Mouse (Mus musculus): ENCODE data around the gene Lrriq1.

Gene Lrriq1

DNA sequence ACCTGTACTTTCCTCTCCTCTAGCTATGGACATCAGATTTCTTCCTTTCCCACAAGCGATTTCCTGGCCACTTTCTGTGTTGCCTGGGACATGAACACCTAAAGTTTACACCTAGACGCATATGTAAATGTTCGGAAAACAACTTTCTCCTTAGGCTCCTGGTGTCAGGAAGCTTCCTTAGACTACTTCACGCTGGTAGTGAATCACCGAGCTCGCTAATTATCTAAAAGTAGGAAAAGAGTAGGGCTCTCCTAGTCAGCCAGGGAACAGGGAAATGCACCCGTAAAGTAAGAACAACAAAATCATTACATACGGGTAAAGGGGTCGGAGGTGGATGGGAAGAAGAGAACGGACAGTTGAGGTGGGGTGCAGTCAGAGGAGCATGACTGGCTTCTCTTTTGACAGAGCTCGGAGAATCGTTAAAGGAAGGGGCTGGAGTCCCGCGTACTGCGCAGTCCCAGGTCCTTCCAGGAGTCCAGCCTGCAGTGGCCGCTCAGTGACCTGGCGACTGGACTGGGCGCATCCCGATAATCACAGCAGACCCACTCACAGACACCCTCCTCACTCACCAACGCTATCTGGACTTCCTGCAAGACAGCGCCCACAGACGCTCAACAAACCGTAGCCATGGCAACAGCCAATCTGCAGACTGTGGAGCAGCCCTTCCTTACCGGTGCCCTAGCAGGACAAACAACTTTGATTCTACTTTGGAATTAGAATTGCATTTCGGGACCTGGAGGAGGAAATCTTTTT, at the start of gene Lrriq1:
Lrriq1 (minus strand) TSS at position 616 of the 753 bp plus-strand sequence.
- DNase-seq (ENCODE audit: low spot score): peak; percentile 50

DNA sequence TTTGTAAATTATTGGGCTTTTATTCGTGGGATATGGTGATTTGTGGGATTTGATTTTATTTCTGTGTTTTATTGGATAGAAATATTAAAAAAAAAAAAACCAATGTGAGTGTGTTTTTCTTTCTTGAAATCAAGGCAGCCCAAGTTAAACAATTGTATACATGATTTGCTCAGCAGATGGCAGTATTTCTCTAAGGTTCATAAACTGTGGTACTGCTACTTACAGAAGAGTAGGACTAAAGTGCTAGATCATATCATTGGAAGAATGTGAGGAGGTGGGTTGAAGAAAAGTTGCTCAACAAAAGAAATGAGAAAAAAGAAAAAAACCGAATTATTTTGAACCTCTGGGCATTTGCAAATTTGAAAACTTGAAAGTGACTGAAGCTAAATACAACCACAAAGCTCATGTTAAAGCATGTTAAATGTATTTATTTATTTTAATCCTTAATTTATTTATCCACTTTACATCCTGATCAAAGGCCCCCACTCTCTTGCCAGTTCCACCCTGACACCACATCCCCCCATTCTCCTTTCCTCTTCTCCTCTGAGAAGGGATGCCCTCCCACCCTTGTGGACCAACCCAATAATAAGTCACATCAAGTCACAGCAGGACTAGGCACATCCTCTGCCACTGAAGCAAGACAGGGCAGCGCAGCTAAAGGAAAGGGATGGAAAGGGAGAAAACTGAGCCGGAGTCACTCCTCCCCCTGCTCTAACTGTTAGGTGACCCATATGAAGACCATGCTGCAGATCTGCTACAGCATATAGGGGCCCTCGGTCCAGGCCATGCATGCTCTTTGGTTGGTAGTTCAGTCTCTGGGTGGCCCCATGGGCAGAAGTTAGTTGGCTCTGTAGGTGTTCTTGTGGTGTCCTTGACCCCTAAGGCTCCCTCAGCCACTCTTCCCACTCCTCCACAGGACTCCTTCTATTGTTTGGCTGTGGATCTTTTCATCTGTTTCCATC, 18.0 kb upstream of the Lrriq1 start:
- DNase-seq (ENCODE audit: low spot score): no peak

DNA sequence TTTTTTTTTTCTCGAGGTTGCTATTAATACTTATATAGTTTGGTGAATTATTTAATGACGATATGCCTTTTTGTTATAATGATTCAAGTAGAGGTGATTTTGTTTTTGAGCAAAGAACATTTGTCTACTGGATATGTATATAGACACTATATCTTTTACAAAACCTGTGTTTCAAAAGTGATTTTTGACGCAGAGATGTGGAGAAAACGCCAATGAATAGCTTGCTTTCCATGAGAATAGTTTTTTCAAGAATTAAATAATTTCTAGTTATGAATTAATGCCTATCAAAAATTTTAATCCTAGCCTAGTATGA, 294 bp upstream of the Lrriq1 start:
- no peak for DNase-seq (ENCODE audit: low spot score)

DNA sequence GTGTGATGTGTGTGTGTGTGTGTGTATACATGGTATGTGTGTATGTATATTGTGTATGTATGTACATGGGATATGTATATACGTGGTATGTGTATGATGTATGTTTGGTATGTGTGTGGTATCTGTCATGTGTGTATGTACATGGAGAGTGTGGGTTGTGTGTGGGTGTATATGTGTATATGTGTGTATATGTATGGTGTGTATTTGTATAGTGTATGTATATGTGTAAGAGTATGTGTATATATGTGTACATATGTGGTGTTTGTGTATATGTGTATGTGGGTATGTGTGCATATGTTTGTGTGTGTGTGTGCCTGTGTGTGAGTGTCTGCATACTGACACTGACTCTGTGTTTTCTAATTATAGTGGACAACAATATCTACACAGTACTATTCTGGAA, 9.5 kb downstream of the Lrriq1 start:
- no peak for DNase-seq (ENCODE audit: low spot score)

DNA sequence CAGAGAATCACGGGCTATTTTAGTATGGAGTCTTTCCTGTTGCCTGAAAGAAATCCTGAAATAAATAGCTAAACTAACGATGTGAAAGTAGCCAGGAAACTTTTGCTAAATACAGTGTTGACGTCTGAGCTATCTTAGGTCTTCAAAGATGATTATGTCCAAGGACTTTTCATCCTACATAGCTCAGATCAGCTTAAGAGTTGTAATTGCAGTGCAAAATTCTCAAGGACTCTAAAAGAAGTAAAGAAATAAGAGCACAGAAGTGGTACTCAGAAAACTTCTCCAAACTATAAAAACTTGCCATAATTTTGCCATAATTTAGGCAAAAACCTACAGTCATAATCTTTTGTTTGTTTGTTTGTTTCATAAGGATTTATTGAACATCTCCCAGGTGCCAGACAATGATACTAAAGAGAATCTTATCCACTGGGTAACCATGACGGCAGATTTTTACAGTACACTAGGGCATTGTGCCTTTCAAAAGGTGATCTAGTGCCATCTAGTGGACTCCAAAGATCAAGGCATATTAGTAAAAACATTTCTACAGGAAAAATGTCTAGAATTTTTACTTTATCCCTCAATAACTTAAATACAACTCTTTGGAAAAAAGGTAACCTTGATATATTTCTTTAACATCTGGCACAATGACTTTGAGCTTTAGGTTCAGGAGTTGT, 41.3 kb downstream of the Lrriq1 start:
- DNase-seq (ENCODE audit: low spot score): no peak

DNA sequence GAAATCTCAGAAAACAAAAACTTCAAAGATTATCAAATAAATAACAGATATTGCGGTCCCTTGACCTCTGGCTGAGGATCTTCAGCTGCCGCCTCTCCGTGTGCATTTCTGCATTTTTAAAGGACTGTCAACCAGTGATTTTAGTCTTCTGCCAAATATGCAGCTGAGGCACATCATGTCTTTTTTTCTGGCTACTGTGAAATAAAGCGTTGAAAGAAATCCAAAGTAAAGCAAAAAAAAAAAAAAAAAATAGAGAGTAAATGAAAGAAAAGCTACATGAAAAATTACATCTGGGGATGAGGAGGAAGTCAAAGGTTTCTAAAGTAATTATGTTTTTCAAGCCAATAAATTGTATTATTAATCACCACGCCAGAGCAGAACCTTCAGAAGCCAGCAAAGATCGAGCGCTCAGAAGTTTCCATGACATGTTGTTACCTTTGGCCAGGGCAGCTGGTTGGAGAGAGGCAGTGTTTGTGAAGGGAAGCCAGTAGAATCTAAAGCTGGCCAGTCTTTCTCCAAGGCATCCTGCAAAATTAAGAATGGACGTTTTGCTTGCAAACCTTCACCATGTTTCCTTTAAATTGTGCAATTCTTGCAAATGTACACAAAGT, 90.2 kb downstream of the Lrriq1 start:
- no peak for DNase-seq (ENCODE audit: low spot score)

DNA sequence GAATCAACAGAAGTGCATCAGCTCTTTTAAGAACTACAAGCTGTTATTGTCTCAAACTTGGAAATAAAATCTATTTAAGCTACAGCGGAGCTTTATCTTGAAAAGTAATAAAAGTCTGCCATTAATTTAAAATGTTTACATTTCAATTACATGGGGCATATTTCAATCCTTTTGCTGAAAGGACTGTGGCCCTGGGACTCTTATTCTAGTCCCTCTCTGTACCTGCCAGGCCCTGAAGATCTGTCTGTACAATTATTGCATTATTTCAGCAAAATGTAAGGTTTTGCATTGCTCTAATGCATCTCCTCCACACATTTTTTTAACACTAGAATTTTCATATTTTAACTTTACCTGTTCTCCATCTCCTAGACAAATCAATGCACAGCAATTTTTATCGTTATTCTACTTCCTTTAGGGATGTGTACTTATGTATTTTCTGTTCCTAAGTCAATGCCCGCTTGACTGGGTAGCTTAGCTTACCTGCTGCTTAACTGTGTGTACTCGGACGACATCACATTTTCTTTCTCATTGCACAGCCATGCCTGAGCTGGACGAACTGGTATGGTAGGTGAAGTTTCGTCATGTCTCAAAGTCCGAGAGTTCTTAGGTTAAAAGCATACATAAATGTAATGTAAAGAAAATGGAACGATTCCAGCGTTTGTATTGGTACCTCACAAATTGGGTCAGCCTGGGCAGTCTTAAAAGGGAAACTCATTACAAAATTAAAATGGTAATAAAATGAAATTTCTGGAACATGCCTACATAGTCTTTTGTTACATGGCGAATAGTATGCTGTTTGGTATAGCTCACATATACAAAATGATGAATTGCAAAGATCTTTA, 91.0 kb downstream of the Lrriq1 start:
- no peak for DNase-seq (ENCODE audit: low spot score)

DNA sequence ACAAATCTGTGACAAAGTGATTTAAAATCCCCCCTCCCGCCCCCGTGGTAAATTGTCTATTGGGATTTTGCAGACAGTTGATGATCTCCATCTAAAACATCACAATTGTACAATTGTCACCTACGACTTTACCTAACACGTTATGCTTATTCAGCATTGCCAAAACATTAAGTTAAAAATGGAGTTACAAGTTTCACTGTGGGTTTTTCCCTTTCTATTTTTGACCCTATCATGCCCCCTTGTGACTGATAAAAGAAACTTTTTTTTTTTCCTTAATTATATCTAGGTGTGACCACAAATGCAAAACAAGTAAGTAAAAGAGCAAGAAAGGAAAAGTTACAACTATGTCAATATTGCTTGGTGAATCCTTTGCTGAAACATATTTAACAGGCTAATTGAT, 93.6 kb downstream of the Lrriq1 start:
- DNase-seq (ENCODE audit: low spot score): no peak

DNA sequence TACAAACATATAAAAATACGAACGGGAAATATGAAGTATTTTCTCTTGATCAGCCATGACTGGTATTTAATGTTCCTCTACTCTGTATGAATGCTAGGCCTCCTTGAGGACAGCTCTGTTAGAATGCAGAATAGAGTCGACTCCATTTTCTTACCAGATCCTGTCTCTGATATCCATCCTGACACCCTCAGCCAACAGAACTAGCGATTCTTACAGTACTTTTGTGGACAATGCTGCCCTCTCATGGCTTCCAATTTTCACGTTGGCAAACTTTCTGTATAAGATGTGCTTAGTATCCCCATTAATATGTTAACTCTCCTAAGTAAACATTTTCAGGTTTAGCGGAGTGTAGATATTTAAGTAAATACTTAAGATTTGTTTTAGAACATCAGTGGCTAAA, 94.6 kb downstream of the Lrriq1 start:
- no peak for DNase-seq (ENCODE audit: low spot score)

DNA sequence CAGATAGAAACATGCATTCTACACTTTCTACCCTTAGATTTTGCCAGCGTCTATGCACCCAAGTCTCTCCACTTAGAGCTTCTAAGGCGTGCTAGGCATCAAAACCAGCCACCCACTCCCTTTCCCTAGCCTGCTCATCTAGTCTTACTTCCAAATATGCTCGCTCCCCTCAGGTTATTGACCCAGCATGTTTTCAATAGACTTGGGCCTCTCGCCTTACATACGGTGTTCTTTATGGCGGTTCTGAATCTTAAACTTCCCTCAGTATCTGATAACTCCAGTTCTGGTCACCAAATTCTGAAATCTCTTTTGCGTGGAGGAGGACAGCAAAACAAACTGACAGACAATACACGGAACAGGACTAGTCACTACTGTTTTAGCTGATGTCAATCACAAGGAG, 95.5 kb downstream of the Lrriq1 start:
- DNase-seq (ENCODE audit: low spot score): no peak

DNA sequence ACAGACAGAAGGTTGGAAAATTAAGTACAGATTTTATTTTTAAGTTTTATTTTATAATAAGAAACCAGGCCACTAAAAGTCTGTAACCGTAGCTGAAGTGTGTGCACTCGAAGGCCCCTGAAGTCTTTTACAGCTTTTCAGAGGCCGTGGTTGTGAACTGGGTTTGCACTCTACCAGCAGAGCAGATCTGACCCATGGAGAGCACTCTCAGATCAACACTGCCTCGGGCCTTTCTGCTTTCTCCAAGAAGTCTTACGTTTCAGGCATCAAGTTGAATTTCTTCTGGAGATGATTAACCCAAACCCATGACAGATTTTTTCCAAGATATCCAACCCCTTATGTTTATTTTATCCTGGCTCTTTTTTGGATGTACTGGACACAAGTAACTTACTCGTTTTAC, 121.5 kb downstream of the Lrriq1 start:
- no peak for DNase-seq (ENCODE audit: low spot score)

DNA sequence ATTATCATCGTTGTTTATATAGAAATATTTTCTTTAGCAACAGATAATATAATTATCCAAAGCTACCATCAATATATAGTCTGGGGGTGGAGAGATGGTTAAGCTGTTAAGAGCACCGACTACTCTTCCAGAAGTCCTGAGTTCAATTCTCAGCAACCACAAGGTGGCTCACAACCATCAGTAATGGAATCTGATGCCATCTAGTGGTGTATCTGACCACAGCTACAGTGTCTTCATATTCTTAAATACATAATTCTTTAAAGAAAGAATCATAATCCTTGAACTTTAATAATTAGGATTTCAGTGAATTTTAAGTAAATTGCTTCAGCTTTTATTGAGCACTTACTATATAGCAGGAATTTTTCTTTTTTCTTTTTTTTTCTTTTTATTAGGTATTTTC, 128.0 kb downstream of the Lrriq1 start:
- DNase-seq (ENCODE audit: low spot score): no peak

DNA sequence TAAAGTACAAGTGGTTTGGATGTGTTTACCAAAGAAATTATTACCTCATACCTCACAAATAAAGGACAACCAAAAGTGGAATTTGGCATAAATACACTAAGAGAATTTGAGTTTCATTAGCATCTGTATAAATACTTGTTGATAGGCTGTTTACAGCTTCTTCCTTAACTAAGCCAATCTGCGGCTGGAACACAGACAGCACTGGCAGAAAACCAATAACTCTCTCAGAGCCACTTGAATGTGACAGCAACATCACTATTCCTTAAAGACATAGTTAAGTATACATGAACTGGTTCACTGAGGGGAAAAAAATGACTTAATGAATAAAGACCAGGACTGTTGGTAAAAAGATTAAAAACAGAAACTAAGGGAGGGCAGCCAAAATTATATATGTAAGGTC, 150.0 kb downstream of the Lrriq1 start:
- DNase-seq (ENCODE audit: low spot score): no peak

DNA sequence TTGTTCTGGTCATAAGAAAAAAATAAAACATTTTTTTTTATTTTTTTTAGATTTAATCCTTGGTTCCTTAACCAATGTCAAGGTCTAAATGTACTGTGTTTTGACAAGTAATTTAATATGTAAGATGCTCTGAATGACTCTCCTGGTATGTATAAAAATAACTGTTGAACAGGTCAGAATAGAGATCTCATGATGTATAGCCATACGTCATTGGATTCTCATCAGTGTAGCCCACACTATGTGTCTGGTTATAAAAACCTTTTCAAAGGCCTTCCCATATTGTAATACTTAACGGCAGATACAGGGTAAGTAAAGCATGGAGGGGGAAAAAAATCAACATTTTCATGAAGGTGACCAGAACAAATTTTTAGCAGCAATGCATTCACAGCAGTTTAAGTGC, 186.5 kb downstream of the Lrriq1 start:
- no peak for DNase-seq (ENCODE audit: low spot score)

DNA sequence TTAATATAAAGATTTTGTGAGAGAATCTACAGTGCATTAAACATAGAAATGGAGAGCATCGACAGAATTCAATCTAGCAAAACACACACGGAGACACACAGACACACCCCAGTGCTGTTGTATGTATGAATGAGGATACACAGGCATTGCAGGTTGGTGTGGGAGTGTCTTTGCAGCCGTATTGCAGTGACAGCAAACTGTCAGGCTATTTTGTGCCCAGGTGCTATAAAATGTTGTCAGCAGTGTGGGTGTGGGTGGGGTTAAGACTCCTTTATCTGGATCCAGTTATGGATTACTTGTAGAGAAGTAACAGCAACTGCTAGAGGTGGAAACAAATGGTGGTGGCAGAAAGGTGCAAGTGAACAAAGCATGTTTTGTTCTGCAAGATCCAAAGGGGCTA, 189.5 kb downstream of the Lrriq1 start:
- no peak for DNase-seq (ENCODE audit: low spot score)

DNA sequence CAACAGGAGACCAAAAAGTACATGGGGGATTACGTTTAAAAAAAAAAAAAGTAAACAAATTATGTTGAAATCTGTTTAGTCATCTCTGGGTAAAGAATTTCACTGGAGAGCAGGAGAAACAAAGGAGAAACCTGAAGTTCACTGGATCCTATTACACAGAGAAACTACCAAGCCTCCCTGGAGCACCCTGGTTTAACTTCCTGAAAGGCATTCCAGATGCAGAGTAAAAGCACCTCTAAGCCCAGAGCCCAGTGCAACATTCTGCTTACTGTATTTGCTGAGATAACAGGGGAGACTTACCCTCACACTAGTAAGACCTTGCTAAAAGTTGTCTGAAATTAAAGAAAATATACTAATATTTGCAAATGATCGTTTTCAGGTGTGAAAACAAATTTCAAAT, 191.1 kb downstream of the Lrriq1 start:
- no peak for DNase-seq (ENCODE audit: low spot score)

DNA sequence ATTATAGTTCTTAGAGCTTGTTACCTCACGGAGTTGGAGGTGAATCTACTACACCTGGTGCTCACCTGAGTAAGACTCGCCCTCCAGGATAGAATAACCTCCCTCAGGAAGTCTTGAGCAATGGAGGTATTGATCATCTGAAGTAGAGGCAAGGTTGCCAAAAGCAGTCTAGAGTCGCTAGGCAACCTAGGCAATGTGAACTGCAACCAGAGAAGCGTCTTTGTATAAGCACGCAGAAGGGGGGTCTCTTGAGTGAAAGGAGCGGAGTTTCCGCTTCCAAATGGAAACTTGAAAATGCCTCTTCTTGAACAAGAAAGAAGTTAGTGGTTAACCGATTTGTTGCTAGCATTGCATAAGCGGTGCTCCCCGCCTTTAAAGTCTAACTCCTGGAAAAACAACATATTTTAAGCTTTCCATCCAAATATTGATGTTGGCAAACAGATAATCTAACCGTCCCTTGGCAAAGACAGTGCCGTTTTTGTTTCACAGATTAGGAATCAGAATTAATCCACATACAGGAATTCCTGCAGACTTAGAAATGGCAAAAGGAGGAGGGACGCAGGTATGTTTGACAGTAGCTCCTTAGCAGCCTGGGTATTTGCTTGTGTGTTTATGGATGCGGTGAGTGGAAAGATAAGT, 201.0 kb downstream of the Lrriq1 start:
- DNase-seq (ENCODE audit: low spot score): no peak

DNA sequence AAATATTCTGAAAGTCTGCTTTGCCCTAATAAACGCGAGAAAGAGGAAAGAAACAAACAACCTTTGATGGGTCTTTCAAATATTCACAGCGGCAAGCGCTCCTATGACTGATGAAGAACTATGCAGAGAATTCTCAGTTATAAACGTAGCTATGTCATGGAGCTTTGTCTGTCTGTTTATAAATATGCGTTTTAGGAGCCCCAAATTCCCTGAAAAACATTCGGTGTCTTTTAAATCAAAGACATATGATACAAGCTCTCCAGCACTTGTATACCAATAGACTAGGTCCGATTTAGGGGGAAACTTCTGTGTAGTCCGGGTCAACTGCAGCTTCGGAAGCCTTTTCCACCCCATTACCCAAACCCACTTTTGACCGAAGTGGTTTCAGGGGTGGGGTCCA, 205.2 kb downstream of the Lrriq1 start:
- no peak for DNase-seq (ENCODE audit: low spot score)

DNA sequence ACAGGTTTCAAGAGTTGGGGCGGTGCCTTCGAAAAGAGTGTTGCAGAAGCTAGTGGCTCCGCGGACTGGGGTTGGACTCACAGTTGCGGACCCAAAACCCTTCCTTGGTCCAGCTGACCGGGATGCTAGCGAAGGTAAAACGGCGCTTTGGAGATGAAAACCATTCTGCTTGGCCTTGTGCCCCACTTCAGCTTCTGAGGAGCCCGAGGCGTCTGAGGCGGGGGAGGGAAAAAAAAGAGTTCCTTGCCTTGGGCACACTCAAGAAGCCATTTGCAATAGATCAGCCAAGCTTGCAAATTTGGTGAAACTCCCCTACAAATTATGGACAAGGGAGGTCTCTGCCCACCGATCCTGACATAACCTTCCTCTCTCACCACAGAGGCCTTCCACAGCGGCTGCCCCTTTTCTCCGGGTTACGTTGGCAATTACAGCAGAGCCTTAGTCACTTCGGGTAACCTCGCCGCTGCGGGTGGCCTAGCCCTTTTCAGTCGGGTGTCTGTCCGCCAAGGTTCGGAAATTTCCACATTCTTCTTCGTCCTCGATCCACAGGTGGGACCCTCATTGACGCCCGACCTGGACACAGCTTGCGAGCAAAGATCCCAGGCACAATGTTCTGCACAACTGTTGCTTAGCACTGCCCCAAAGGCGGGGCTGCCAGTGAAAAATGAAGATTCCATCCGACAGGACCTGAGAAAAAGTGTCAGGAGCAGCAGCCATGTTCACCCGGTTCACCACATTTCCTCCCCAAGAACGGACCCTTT, 206.2 kb downstream of the Lrriq1 start, which contains the start of gene Alx1:
Alx1 (minus strand) TSS at position 486 of the 761 bp plus-strand sequence.
- no peak for DNase-seq (ENCODE audit: low spot score)

DNA sequence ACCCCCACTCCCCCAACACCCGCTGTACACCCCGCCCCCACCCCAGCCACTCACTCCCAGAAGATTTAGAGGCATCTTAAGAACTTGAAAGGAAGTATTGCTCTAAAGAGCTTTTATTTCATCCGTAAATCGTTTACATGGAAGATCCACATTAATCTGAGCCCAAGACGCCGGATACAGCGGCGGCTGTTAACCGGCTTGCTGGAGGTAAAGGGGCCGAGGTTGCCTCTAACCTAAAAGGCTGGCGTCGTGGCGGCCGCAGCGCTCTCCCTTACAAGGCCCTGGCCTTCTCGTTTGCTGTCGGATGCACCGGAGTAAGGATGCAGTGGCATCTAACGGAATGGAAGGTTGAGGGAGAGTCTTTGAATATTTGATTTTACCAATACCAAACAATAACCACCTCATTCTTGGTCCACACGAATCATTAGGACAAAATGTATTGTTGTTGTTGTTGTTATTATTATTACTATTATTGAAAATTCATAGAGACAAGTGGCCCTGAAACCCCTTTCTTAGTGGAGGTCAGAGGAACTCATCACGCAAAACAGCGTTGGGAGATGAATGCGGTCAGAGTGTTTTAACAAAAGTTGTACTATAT, 206.9 kb downstream of the Lrriq1 start:
- no peak for DNase-seq (ENCODE audit: low spot score)

All from yolk sac, embryonic 10.5 days (tissue).